Mouse (Mus musculus) erythroblast, embryonic 14.5 days (primary cell): ENCODE measurements around the gene Eif4ebp2.

Experiments
- GATA1 ChIP-seq: IDR thresholded peaks from 2 replicates; pipeline ENCODE4 v1.6.1; 2012; ENCODE audit warnings: low read length, inconsistent platforms, mixed read lengths
- TAL1 ChIP-seq: IDR thresholded peaks from 3 replicates; pipeline ENCODE4 v1.6.1; 2012; ENCODE audit warnings: low read length, inconsistent platforms, mixed read lengths

DNA sequence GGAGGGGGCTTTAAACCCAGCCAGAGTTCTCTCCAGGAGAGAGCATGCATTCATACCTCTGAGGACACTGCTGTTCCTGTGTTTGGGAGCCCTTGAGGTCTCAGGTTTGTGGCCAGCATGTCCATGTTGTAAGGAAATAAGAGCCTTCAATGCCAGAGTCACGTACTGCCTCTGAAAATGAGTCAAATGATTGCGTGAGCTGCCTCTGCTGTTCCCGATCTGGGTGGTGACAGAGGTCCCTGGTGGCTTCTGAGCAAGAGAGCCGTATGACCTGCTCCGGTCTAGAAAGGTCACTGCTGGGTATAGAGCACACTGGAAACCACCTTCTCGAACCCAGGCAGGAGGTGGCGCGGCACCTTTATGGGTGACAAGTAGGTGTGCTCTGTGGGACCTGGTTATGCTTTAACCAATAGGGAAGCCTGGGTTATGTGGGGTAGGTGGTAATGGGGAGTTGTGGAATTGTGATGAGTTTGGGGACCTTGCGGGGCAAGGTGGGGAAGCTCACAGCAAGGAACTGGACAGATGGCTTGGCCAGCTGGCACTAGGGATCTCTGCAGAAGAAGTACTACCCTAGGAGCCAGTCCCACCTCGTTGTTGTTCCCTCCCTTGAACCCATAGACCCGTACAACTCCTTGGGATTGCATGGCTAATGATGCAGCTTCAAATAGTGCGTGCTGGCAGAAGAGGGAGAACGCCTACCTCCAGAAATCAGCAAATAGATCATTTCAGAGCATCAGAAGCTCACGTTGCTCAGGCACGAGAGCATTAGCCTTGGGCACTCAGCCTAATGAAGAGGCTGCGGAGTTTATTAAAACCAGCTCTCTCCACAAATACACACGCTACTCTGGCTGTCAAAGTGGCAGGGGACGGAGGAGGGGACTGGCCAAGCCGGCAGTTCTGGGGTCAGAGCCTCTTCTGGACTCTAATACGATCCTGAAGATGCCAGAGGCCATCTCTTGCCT, 47.3 kb upstream of the Eif4ebp2 start:
- TF ChIP-seq TAL1 (no peak), GATA1 (no peak)
